Mouse (Mus musculus) small intestine, adult 2 months (tissue): ENCODE measurements around the gene Scmh1. TPM values are rescaled to one million over a fixed set of nuclear protein-coding genes. Genes with fewer than 3 reads are reported as not detected.

Experiments used
- H3K27ac ChIP-seq: fragments of 200-500 bp; 2 replicates; pipeline ENCODE4 v1.5.1; 2012; ENCODE audit warnings: low read depth, low read length, control low read depth, inconsistent platforms; ENCODE audit not compliant: insufficient read depth
- H3K27me3 ChIP-seq: fragments of 200-500 bp; 2 replicates; pipeline ENCODE4 v1.6.1; 2012; ENCODE audit warnings: mild to moderate bottlenecking, moderate library complexity, low read length, inconsistent platforms; ENCODE audit not compliant: control insufficient read depth, insufficient read depth
- H3K36me3 ChIP-seq: fragments of 200-500 bp; 2 replicates; pipeline ENCODE4 v1.6.1; 2012; ENCODE audit warnings: mild to moderate bottlenecking, low read length, control low read depth, inconsistent platforms; ENCODE audit not compliant: control insufficient read depth, insufficient read depth
- H3K4me1 ChIP-seq: fragments of 200-500 bp; 2 replicates; pipeline ENCODE4 v1.6.1; 2012; ENCODE audit warnings: low read length, inconsistent platforms, mixed read lengths; ENCODE audit not compliant: control insufficient read depth, insufficient read depth, insufficient read length
- H3K4me3 ChIP-seq: fragments of 200-500 bp; 2 replicates; pipeline ENCODE4 v1.5.1; 2012; ENCODE audit warnings: low read depth, mild to moderate bottlenecking, control low read depth, inconsistent platforms, low read length, moderate library complexity
- CTCF ChIP-seq: fragments of 200-500 bp; IDR thresholded peaks from 2 replicates; pipeline ENCODE4 v1.5.1; 2012; ENCODE audit warnings: low read depth, mild to moderate bottlenecking, control low read depth, inconsistent platforms, low read length, moderate library complexity, mixed read lengths; ENCODE audit not compliant: insufficient replicate concordance, insufficient read length; ENCODE audit errors: extremely low read depth
- POLR2A ChIP-seq: fragments of 200-500 bp; IDR thresholded peaks from 2 replicates; pipeline ENCODE4 v1.6.1; 2012; ENCODE audit warnings: low read depth, mild to moderate bottlenecking, control low read depth, inconsistent platforms, low read length, moderate library complexity
- WGBS: fragments of 180-500 bp; shearing (Covaris S2); methylation state at CpG from one replicate; pipeline ENCODE4 v1.1.7; 2018; 5-methylcytosine and 5-hydroxymethylcytosine counted together
- polyA plus RNA-seq: library from polyadenylated mRNA; depleted of rRNA; stranded (reverse); fragments of >200 nt; gene quantifications from 2 replicates; pipeline ENCODE4 v1.2.3, GENCODE M21; 2012

Scmh1 gene
- polyA plus RNA-seq, 1 experiment, result 10.6 TPM

DNA sequence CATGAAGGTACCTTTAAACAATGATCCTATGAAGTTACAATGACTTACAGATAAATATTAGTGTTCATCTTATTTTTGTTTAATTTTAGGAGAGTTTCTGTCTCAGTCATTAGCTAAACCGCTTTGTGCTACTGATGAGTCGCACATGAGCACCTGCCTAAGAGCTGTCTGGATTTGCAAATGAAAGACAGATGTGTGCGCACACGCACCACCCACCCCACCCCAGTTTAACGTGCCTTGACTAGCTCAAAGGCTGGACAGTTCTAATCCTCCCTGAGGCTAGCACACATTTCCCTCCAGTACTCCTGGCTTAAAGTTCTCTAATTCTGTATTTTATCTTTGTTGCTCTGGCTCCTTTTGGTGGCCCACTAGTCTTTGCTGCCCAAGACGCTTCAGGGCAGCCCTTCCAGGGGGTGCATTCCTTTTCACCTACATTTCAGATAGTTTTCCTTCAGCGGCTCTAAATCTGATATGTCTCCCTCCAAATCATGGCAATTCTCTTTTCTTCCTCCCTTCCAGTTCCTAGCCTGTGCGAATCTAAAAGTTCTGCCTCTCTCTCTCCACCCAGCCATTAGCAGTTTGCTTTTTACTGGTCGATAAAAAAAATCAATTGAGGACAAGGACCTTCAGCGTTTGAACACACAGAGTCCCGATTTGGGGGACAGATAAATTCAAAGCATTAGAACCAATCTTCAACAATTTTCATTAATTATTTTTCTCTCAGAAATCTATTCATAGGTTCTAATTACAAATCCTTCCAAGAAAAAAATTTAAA lies 27.7 kb downstream of the Scmh1 start:
- H3K27me3 ChIP-seq, result no peaks in the 10 kb centered on the region
- H3K27ac ChIP-seq, result no peak overlapping the region
- no peaks in the 10 kb centered on the region for H3K4me1 ChIP-seq
- no peak for TF ChIP-seq CTCF
- no peak for TF ChIP-seq POLR2A
- no peaks in the 10 kb centered on the region for H3K36me3 ChIP-seq
- no peak overlapping the region for H3K4me3 ChIP-seq
- 65% methylated on average over 11 of the region's 11 CpGs for WGBS

DNA sequence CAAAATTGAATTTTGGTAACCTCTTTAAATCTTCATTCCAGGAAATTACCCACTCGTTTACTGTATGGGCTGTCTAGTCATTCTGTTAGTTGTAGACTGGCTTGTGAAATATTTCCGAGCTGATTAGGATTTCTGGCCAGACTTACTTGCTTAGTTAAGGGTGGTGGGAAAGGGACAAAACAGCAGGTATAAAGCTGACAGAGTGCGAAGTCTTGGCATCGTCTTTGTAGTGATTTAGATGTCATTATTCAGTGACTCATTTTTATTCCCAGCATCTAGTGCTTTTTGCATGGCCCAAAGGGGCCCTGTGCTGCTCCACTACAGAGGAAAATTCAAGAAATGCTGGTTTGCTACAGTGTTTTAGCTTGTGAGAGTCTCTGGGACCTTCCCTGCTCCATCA lies 56.7 kb downstream of the Scmh1 start:
- TF ChIP-seq POLR2A, result no peak
- TF ChIP-seq CTCF, result no peak
- WGBS, result 86% methylated on average over 4 of the region's 4 CpGs
- H3K27ac ChIP-seq, result no peak overlapping the region
- no peak overlapping the region for H3K4me3 ChIP-seq
- no peaks in the 10 kb centered on the region for H3K36me3 ChIP-seq
- no peaks in the 10 kb centered on the region for H3K27me3 ChIP-seq
- no peaks in the 10 kb centered on the region for H3K4me1 ChIP-seq

DNA sequence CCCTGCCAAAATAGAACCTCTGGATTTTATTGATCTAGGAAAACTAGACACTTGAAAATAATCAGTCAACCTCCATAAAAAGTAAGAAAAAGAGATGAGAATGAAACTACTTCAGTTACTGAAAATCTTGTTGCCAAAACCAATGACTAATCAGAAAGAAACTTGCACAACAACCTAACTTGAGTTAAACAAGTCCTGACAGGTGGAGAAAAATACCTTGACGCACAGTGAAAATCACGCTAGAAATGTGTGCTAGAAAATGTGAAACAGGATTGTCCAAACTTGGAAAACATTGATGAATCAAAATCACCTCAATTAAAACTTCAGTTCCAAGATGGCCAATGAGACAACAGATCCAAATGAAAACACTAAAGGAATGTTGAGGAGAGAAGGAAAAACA lies 67.9 kb downstream of the Scmh1 start:
- Histone ChIP-seq H3K27me3 (no peaks in the 10 kb centered on the region), H3K36me3 (peaks cover 4% of the 10 kb centered on the region; the same call in 1 of the 2 replicates), H3K27ac (no peak overlapping the region), H3K4me1 (no peaks in the 10 kb centered on the region), H3K4me3 (no peak overlapping the region)
- WGBS, result 94% methylated on average over 2 of the region's 2 CpGs
- TF ChIP-seq CTCF, result no peak
- TF ChIP-seq POLR2A, result no peak

DNA sequence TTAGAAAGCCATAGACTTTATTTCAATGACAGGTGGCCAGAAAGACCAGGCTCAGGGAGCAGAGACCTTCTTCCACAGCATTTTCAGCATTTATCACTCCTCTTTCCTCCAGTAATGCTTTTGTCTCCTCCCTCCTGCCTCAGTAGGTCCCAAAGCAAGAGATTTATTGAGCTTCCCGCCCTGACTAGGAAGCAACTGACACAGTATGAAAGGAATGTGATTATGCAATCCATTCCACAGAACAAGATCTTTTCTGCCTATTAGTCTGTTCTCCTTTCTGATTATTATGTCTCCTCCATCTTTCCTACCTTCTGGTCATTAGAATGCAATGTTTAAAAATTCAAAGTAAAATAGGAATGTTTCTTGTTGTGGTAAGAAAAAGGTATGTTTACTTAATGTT lies 82.6 kb downstream of the Scmh1 start:
- no peaks in the 10 kb centered on the region for H3K4me1 ChIP-seq
- WGBS, result 41% methylated on average over 1 of the region's 1 CpGs
- H3K4me3 ChIP-seq, result no peak overlapping the region
- 0 out of 2 replicates have a peak, but pooled peaks cover 2% of the 10 kb centered on the region for H3K36me3 ChIP-seq
- no peak overlapping the region for H3K27ac ChIP-seq
- no peaks in the 10 kb centered on the region for H3K27me3 ChIP-seq
- no peak for TF ChIP-seq CTCF
- TF ChIP-seq POLR2A, result no peak

DNA sequence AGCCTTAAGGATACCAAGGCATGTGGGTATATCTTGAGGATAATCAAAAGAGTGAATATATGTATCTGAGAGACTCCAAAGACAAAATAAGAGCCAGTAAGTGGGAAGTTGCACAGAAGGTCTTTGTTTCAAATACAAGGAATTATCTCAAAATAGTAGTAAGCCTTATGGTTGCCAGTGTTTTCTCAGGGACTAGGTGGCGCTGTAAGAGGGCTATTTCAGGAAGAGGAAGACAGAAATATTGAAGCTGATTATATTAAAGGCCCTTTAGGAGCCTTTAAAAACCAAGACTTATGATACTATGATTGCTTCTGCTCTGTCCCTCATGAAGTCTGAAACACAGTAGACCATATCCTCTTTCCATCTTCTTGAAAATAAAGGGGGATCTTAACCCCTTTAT lies 101.9 kb downstream of the Scmh1 start:
- no peak overlapping the region for H3K27ac ChIP-seq
- TF ChIP-seq POLR2A (no peak), CTCF (no peak)
- no peak overlapping the region for H3K4me3 ChIP-seq
- no peaks in the 10 kb centered on the region for H3K27me3 ChIP-seq
- no peaks in the 10 kb centered on the region for H3K4me1 ChIP-seq
- 64% methylated on average over 1 of the region's 1 CpGs for WGBS
- H3K36me3 ChIP-seq, result peaks cover 3% of the 10 kb centered on the region; the same call in 1 of the 2 replicates

DNA sequence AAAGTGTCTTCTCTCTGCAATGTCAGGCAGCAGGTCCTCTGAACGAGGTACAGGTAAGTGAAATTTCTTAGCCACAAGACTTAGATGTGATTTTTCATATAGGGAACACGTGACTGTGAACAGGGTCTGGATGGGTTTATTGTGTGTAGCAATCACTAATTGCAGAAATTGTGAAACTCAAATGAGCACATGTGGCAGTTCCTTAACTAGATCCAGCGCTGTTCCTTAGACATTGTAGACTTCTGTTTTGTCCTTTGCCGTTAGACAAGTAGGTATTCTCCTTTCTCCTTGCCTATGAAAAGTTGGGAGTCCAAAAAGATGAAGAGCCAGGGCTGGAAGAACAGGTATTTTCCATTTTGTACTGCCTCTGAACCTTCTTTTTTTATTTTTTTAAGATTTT lies 106.1 kb downstream of the Scmh1 start:
- Histone ChIP-seq H3K27me3 (no peaks in the 10 kb centered on the region), H3K27ac (no peak overlapping the region), H3K4me1 (peaks cover 5% of the 10 kb centered on the region; the same call in 1 of the 2 replicates), H3K4me3 (no peak overlapping the region), H3K36me3 (peaks cover 3% of the 10 kb centered on the region; the same call in 1 of the 2 replicates)
- 95% methylated on average over 4 of the region's 4 CpGs for WGBS
- TF ChIP-seq CTCF (no peak), POLR2A (no peak)

DNA sequence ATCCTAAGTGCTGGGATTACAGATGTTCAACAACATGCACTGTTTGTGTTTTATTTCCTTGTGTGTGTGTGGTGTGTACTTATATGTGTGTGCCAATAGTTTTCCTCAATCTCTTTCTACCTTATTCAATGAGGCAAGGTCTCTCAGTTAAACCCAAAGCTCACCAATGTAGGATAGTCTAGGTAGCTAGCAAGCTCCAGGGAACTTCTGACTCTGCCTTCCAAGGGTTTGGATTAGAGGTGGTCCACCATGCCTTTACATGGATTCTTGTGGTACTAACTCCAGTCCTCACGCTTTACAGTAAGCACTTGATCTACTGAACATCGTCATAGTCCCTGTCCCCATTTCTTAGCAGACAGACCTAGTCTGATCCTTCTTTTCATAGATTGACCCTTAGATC lies 109.3 kb downstream of the Scmh1 start:
- no peak overlapping the region for H3K27ac ChIP-seq
- no peak overlapping the region for H3K4me3 ChIP-seq
- H3K36me3 ChIP-seq, result peaks cover 3% of the 10 kb centered on the region; the same call in 1 of the 2 replicates
- WGBS, result 96% methylated on average over 2 of the region's 2 CpGs
- TF ChIP-seq POLR2A, result no peak
- no peak for TF ChIP-seq CTCF
- H3K27me3 ChIP-seq, result no peaks in the 10 kb centered on the region
- H3K4me1 ChIP-seq, result peaks cover 11% of the 10 kb centered on the region; the same call in 1 of the 2 replicates
